Mouse (Mus musculus) CH12.LX (cell line): ENCODE measurements around the gene Sde2. TPM values are rescaled to one million over a fixed set of nuclear protein-coding genes. Genes with fewer than 3 reads are reported as not detected.

ENCODE experiments used
- DNase-seq: peaks from one replicate; pipeline ENCODE4 v3.0.0-alpha.2; 2013; ENCODE audit errors: extremely low read depth
- H3K27ac ChIP-seq: 2 replicates; pipeline ENCODE4 v1.5.1; 2012; ENCODE audit warnings: low read depth, mild to moderate bottlenecking, control low read depth, moderate library complexity; ENCODE audit not compliant: insufficient read depth
- H3K27me3 ChIP-seq: replicated peaks from 2 replicates; pipeline ENCODE3; 2012; ENCODE audit warnings: inconsistent platforms
- H3K36me3 ChIP-seq, 2 experiments: replicated peaks in 1 of 2; 2 replicates each; pipeline versions ENCODE3 to v1.6.1; 2012; ENCODE audit warnings: inconsistent platforms in 1 of 2, low read length in 1 of 2, mild to moderate bottlenecking in 1 of 2, mixed read lengths in 1 of 2, moderate library complexity in 1 of 2; ENCODE audit not compliant: control insufficient read depth in 1 of 2, insufficient read depth in 1 of 2
- H3K4me1 ChIP-seq, 2 experiments: 2 replicates each; pipeline ENCODE4 v1.6.1; 2012; ENCODE audit warnings: inconsistent platforms in 1 of 2, moderate library complexity in 1 of 2; ENCODE audit not compliant: insufficient read depth in 2 of 2, control insufficient read depth in 1 of 2
- H3K4me2 ChIP-seq: 2 replicates; pipeline ENCODE4 v1.6.1; 2012; ENCODE audit warnings: low read depth, mild to moderate bottlenecking, control low read depth; ENCODE audit not compliant: poor library complexity, insufficient read depth, severe bottlenecking
- H3K4me3 ChIP-seq, 3 experiments: fragments of 150-350 bp in 1 of 3; sonication (generic) in 1 of 3; replicated peaks in 1 of 3; 2 replicates each; pipeline versions ENCODE3 to v1.5.1; 2011 to 2012; ENCODE audit warnings: low read depth in 2 of 3, low read length in 2 of 3, mild to moderate bottlenecking in 2 of 3, moderate library complexity in 2 of 3, control low read depth in 1 of 3, improper control_type of control experiment in 1 of 3, inconsistent platforms in 1 of 3, mixed read lengths in 1 of 3; ENCODE audit not compliant: poor library complexity in 1 of 3
- H3K79me2 ChIP-seq: replicated peaks from 2 replicates; pipeline ENCODE4 v1.6.1; 2012; ENCODE audit warnings: mild to moderate bottlenecking, moderate library complexity; ENCODE audit not compliant: control insufficient read depth, poor library complexity, insufficient read depth, severe bottlenecking; ENCODE audit errors: extremely low read depth
- H3K9ac ChIP-seq: 2 replicates; pipeline ENCODE4 v1.6.1; 2012; ENCODE audit warnings: low read depth, mild to moderate bottlenecking, control low read depth, moderate library complexity; ENCODE audit not compliant: insufficient read depth
- H3K9me3 ChIP-seq: replicated peaks from 2 replicates; pipeline ENCODE3; 2012; ENCODE audit warnings: low read length, inconsistent platforms, mixed read lengths
- BHLHE40 ChIP-seq: IDR thresholded peaks from 2 replicates; pipeline ENCODE4 v1.6.1; 2011; ENCODE audit warnings: mild to moderate bottlenecking, low read depth, low read length, improper control_type of control experiment
- CHD1 ChIP-seq: IDR thresholded peaks from 2 replicates; pipeline ENCODE4 v1.6.1; 2012; ENCODE audit warnings: low read depth, low read length, improper control_type of control experiment, inconsistent platforms
- CTCF ChIP-seq, 2 experiments: IDR thresholded peaks in 1 of 2; conservative IDR thresholded peaks in 1 of 2; 2 replicates each; pipeline ENCODE4 v1.5.1; 2011 to 2012; ENCODE audit warnings: low read depth in 2 of 2, low read length in 2 of 2, improper control_type of control experiment in 1 of 2, inconsistent platforms in 1 of 2, mild to moderate bottlenecking in 1 of 2, moderate library complexity in 1 of 2
- E2F4 ChIP-seq: IDR thresholded peaks from 2 replicates; pipeline ENCODE4 v1.6.1; 2011; ENCODE audit warnings: low read depth, low read length, improper control_type of control experiment; ENCODE audit not compliant: insufficient replicate concordance
- ETS1 ChIP-seq: conservative IDR thresholded peaks from 2 replicates; pipeline ENCODE4 v1.6.1; 2012; ENCODE audit warnings: low read depth, mild to moderate bottlenecking, inconsistent platforms, low read length, improper control_type of control experiment, moderate library complexity
- HCFC1 ChIP-seq: IDR thresholded peaks from 2 replicates; pipeline ENCODE4 v1.6.1; 2012; ENCODE audit warnings: low read depth, mild to moderate bottlenecking, inconsistent platforms, low read length, improper control_type of control experiment
- KAT2A ChIP-seq: IDR thresholded peaks from 2 replicates; pipeline ENCODE4 v1.6.1; 2012; ENCODE audit warnings: low read length, improper control_type of control experiment, inconsistent platforms; ENCODE audit not compliant: insufficient replicate concordance
- MAFK ChIP-seq: IDR thresholded peaks from 2 replicates; pipeline ENCODE4 v1.6.1; 2011; ENCODE audit warnings: low read length, improper control_type of control experiment; ENCODE audit not compliant: insufficient replicate concordance
- MAX ChIP-seq: IDR thresholded peaks from 2 replicates; pipeline ENCODE4 v1.6.1; 2011; ENCODE audit warnings: low read length, improper control_type of control experiment
- MAZ ChIP-seq: IDR thresholded peaks from 2 replicates; pipeline ENCODE4 v1.6.1; 2012; ENCODE audit warnings: low read depth, mild to moderate bottlenecking, inconsistent platforms, low read length, improper control_type of control experiment, moderate library complexity
- MEF2A ChIP-seq: IDR thresholded peaks from 2 replicates; pipeline ENCODE4 v1.6.1; 2014; ENCODE audit warnings: low read depth, mild to moderate bottlenecking, inconsistent platforms, low read length, improper control_type of control experiment, borderline replicate concordance
- MXI1 ChIP-seq: IDR thresholded peaks from 2 replicates; pipeline ENCODE4 v1.6.1; 2011; ENCODE audit warnings: mild to moderate bottlenecking, low read depth, low read length, improper control_type of control experiment
- MYC ChIP-seq: IDR thresholded peaks from 2 replicates; pipeline ENCODE4 v1.6.1; 2011; ENCODE audit warnings: low read depth, mild to moderate bottlenecking, improper control_type of control experiment, low read length
- NRF1 ChIP-seq: IDR thresholded peaks from 2 replicates; pipeline ENCODE4 v1.6.1; 2014; ENCODE audit warnings: low read depth, mild to moderate bottlenecking, inconsistent platforms, low read length, improper control_type of control experiment, moderate library complexity
- POLR2AphosphoS2 ChIP-seq: IDR thresholded peaks from 2 replicates; pipeline ENCODE4 v1.6.1; 2011; ENCODE audit warnings: low read depth, low read length, improper control_type of control experiment
- RAD21 ChIP-seq: IDR thresholded peaks from 2 replicates; pipeline ENCODE4 v1.6.1; 2011; ENCODE audit warnings: low read depth, mild to moderate bottlenecking, low read length, improper control_type of control experiment, moderate library complexity
- RCOR1 ChIP-seq: conservative IDR thresholded peaks from 2 replicates; pipeline ENCODE4 v1.6.1; 2012; ENCODE audit warnings: low read depth, mild to moderate bottlenecking, inconsistent platforms, low read length, improper control_type of control experiment
- SIN3A ChIP-seq: IDR thresholded peaks from 2 replicates; pipeline ENCODE4 v1.6.1; 2012; ENCODE audit warnings: low read length, improper control_type of control experiment, inconsistent platforms
- SMC3 ChIP-seq: IDR thresholded peaks from 2 replicates; pipeline ENCODE4 v1.6.1; 2011; ENCODE audit warnings: low read depth, low read length, improper control_type of control experiment
- USF1 ChIP-seq: IDR thresholded peaks from 2 replicates; pipeline ENCODE4 v1.6.1; 2014; ENCODE audit warnings: low read depth, mild to moderate bottlenecking, inconsistent platforms, low read length, improper control_type of control experiment
- ZNF384 ChIP-seq: IDR thresholded peaks from 2 replicates; pipeline ENCODE4 v1.6.1; 2012; ENCODE audit warnings: low read depth, low read length, improper control_type of control experiment, inconsistent platforms
- dilution Hi-C: fragments of 300-500 bp; cut with MboI; formaldehyde crosslinking; loops from 2 replicates; pipeline ENCODE4 v1.14.3; 2020; ENCODE audit warnings: low sequenced_read_pairs; ENCODE audit not compliant: extremely low pct_unique_long_range_greater_than_20kb, extremely low pct_ligation_motif_present
- in situ Hi-C: fragments of 300-500 bp; cut with MboI; formaldehyde crosslinking; loops from 3 replicates; pipeline ENCODE4 v1.14.3; 2019; ENCODE audit warnings: low sequenced_read_pairs, low pct_ligation_motif_present, low pct_unique_long_range_greater_than_20kb, mixed read lengths
- polyA plus RNA-seq: library from polyadenylated mRNA; unstranded; fragments of >175 nt; gene quantifications from 2 replicates; pipeline ENCODE4 v1.2.1, GENCODE M21; 2012; ENCODE audit warnings: low read depth; ENCODE audit not compliant: insufficient read length
- total RNA-seq, 2 experiments: library from RNA; depleted of rRNA; stranded (reverse); fragments of 300-350 nt in 1 of 2; fragments of >200 nt in 1 of 2; gene quantifications; 2 replicates each; pipeline ENCODE4 v1.2.3; 2012 to 2014

Gene Sde2
- total and polyA plus RNA-seq, 3 experiments, result 24.7 to 33.2 (median 28.0) TPM

DNA sequence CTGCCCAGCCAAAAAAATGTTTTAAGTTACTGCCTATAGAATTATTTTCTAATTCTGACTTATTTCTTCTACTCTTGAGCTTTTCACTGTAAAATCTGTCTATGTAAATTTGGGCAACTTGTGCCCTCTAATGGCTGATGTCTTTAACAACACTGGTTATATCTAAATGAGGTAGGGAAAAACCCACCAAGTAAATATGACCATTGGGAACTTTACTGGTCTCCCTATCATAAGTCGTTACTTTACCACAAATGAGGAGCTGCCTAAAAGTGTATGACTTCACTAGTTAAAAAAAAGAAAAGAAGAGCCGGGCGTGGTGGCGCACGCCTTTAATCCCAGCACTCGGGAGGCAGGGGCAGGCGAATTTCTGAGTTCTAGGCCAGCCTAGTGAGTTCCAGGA lies 40.0 kb upstream of the Sde2 start (continued):
- TF ChIP-seq NRF1 (no peak), ETS1 (peak; percentile 42; the same call in 1 of the 2 replicates), E2F4 (no peak), RAD21 (peak; percentile 52), USF1 (no peak), HCFC1 (peak; percentile 14; the same call in 1 of the 2 replicates), MEF2A (peak; percentile 64; the same call in 1 of the 2 replicates), SMC3 (peak; percentile 34), MAFK (no peak)

DNA sequence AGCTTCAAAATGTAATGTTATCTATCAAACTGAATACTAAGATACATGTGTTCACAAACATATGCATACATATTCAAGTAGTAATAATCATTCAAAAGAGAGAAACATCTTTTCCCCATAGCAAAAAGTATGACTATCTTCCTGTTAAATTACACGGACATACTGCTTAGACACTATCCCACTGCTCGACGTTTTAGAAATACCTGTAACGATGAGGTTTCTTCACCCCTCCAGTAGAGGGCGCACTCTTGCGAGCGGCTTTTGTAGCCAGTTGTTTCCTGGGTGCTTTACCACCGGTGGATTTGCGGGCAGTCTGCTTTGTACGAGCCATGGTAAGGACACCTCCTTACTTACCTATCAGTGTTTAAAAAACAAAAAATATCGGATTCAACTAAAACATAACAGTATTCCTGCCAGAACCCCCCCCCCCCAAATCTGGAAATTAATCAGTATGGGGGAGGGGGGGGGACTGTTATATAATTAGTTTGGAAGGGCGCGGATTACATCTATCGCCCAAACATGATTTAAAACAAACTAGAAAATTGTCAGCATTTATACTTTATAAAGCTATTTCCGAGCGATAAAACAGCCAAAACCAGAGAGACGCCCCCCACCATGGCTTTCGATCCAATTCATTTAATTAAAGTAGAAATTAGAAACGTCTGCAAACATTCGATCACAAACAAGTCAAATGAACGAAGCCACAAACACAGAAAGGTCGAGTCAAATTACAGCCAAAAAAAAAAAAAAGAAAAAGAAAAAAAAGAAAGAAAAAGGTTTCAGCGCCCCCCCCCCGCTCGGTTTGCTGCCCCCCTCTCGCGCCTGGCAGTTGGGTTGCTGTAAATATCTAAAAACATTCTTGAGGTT lies 39.1 kb upstream of the Sde2 start:
- Histone ChIP-seq H3K4me1 (peaks cover 5 to 24% of the 10 kb centered on the region in 2 experiments; a peak in 3 of 4 replicates), H3K27ac (peak overlapping the region; percentile 92; the same call in 1 of the 2 replicates), H3K9ac (peak overlapping the region; percentile 99), H3K4me3 (peak overlapping the region; percentile 76 to 96 (median 84)), H3K27me3 (peaks cover 19% of the 10 kb centered on the region), H3K79me2 (peaks cover 50% of the 10 kb centered on the region), H3K36me3 (peaks cover 27 to 37% of the 10 kb centered on the region in 2 experiments), H3K4me2 (peak overlapping the region; percentile 41; the same call in 1 of the 2 replicates), H3K9me3 (no peaks in the 10 kb centered on the region)
- TF ChIP-seq ZNF384 (peak; percentile 69), POLR2AphosphoS2 (no peak), SIN3A (no peak), CTCF (conservative IDR thresholded peaks at IDR 0.05 in 1 of 2, IDR thresholded peaks at IDR 0.05 in 1 of 2; ENCODE audit: low read depth in 2 of 2, low read length in 2 of 2) (peak; percentile 39 to 70)
- dilution Hi-C loops, result no loop called here
- peak; percentile 56 for DNase-seq
- in situ Hi-C loops, result no loop called here

DNA sequence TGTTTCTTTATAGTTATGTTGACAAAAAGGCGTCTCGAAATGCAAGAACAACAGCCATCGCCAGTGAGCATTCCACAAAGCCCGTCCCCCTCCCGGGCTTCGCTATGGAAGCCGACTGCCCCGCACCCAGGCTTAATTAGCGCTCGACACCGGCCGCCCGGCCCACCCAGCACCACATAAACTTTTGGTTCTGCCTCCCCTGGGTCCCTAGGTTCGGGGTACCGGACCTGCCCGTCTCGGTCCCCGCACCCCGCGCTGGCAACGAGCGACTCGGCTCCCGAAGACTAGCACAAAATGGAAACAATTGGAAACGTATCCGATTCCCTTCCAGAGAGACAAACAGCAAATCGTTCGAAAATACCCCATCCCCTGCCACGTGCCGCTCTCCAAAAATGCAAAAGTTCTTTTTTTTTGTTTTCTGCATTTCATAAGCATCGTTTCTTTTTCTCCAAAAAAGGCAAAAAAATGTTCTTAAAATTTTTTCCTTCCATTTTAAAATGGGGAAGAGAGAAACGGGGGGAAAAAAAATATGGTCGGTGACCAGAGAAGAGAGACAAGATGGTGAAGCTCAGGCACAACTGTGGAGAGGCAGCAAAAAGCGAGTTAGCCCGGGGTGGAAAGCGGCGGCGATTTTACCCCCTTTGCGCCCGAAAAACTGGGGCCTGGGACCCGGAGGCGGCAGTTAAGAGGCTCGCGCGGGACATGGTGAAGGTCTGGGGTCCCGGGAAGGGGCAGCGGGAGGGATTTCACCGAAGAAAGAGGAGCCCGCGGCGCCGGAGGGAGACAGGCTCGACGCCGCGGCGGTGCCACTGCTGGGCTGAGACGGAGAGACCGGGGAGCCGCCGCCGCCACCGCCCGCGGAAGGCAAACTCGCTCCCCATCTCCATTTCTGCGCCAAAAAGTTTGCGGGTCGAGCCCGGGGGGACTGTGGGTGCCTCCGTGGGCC lies 38.2 kb upstream of the Sde2 start:
- Histone ChIP-seq H3K36me3 (peaks cover 20 to 28% of the 10 kb centered on the region in 2 experiments), H3K9ac (peak overlapping the region; percentile 99), H3K79me2 (peaks cover 44% of the 10 kb centered on the region), H3K9me3 (no peaks in the 10 kb centered on the region), H3K27me3 (peaks cover 21% of the 10 kb centered on the region), H3K4me3 (peak overlapping the region; percentile 76 to 96 (median 84)), H3K4me2 (0 out of 2 replicates have a peak overlapping the region, but pooled peaks have one; percentile 41), H3K27ac (peak overlapping the region; percentile 92), H3K4me1 (peaks cover 5 to 25% of the 10 kb centered on the region in 2 experiments; a peak in 3 of 4 replicates)
- dilution Hi-C loops (no loop called here), in situ Hi-C loops (no loop called here)
- peak; percentile 82; the same call in 1 of the 2 replicates for TF ChIP-seq MYC
- 0 out of 2 replicates have a peak, but pooled peaks have one; percentile 32 for TF ChIP-seq KAT2A
- no peak for TF ChIP-seq MAZ
- peak; percentile 48; the same call in 1 of the 2 replicates for TF ChIP-seq ZNF384
- TF ChIP-seq MXI1, result peak; percentile 87
- TF ChIP-seq NRF1, result no peak; the same call in 1 of the 2 replicates
- TF ChIP-seq RCOR1, result 0 out of 2 replicates have a peak, but pooled peaks have one; percentile 29
- TF ChIP-seq SIN3A, result peak; percentile 58; the same call in 1 of the 2 replicates
- no peak for TF ChIP-seq CTCF (conservative IDR thresholded peaks at IDR 0.05 in 1 of 2, IDR thresholded peaks at IDR 0.05 in 1 of 2; ENCODE audit: low read depth in 2 of 2, low read length in 2 of 2)
- TF ChIP-seq BHLHE40, result peak; percentile 69
- peak; percentile 69 for TF ChIP-seq MAX
- peak; percentile 57; the same call in 1 of the 2 replicates for TF ChIP-seq MEF2A
- TF ChIP-seq CHD1, result peak; percentile 95
- peak; percentile 64 for DNase-seq
